Mouse (Mus musculus) right cerebral cortex, postnatal 10 days (tissue): ENCODE results near the gene Rhov.

Experiments
- DNase-seq, 2 experiments: peaks; one replicate each; pipeline ENCODE4 v3.0.0; 2021; ENCODE audit warnings: low spot score in 2 of 2

The Rhov gene

GRCm38 (mm10) chr2:119292281-119292680 is 21.2 kb upstream of the Rhov start:
- DNase-seq, result no peak

DNA sequence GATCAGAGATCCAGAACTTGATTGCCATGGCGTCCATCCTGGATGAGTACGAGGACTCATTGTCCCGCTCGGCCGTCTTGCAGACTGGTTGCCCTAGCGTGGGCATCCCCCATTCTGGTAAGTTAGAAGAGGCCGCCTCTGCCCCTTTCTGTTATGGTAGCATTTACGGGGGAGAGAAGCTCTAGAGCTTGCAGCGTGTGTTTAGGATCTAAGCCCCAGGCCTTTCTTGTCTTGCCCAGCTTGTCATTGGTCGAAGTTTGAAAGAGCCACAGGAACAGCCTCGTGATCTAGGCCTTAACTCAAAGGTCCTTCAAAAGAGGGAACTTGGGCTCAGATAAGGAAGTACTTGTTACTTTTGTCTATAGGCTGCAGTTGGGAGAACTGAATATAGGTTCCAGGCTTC is 17.9 kb upstream of the Rhov start:
- peak in 1 of 2 experiments; percentile 41 for DNase-seq

DNA sequence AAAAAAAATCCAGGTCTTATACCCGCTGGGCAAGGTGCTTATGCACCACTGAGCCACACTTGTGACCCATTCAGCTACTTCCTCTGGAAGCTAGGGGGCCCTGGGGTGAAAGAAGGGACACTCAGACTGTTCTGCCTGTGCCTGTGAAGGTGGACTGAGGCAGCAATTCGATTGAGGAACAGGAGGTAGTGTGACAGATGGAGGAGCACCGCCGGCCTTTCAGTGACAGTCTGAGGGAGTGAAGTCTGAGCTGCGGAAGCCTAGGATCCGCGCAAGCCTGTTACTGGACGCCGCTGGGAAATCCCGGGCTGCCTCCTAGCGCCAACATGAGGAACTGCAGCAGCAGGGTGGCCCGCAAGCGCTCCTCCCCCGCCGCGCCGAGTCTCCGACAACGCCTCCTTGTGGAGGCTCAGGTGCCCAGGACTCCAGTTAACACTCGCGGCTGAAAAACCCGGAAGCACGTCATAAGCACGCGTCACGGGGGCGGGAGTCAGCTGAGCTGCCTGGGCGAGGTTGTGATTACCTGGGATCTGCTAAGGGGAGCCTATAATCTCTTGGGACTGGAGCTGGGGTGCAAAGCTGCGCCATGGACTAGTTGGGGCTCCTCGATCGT is 17.3 kb upstream of the Rhov start, which contains the start of gene Vps18:
TSS of gene Vps18 (plus strand) at position 471 of the 613 bp plus-strand sequence.
- DNase-seq, result peak; percentile 98 to 99

- DNase-seq, result no peak
Observed at GRCm38 (mm10) chr2:119287372-119287771, 16.3 kb upstream of the Rhov start.

GRCm38 (mm10) chr2:119281899-119282565 is 11.0 kb upstream of the Rhov start:
- no peak for DNase-seq

- no peak for DNase-seq
Observed at GRCm38 (mm10) chr2:119277810-119278209, 6.7 kb upstream of the Rhov start.

- no peak for DNase-seq
Observed at GRCm38 (mm10) chr2:119276926-119277325, 5.9 kb upstream of the Rhov start.

GRCm38 (mm10) chr2:119274126-119274525 is 3.1 kb upstream of the Rhov start:
- no peak for DNase-seq

- DNase-seq, result peak in 1 of 2 experiments; percentile 34
Observed at GRCm38 (mm10) chr2:119270286-119270642, 808 bp downstream of the Rhov start.

GRCm38 (mm10) chr2:119263813-119264212 is 7.3 kb downstream of the Rhov start:
- DNase-seq, result no peak

DNA sequence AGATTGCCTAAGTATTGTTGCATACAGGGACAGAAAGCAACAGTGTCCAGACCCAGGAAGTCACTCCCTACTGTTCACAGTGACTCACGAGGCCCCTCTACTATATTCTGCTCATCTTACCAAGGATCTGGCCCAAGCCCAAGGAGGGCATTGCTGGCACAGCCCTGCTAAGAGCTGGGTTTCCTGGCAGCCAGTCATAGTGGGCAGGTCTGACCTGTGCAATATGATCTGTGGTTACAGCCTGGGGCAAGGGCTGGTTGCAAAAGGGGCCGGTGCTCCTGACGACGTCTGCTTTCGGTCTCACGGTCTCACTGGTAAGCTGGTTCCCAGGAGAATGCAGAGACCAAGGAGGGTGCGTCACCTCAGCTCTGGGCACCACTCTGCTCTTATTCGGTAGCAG is 8.1 kb downstream of the Rhov start:
- no peak for DNase-seq

DNA sequence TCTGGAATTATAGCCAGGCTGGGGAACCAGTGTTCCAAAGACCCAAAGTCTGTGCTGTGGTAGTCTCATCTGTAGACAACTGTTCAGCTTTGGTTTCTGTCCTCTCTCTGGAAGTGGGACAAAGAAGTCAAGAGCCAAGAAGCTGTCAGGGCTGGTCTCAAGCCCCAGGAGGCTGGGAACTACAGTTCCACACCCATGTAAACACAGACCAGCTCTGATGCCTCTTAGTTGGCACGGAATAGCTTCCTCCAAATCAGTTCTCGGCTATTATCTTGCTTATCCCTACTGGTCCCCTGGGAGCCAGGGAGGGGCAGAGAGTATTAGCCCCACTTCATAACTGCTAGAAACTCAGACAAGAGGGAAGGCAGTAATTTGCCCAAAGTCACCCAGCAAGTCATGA is 9.7 kb downstream of the Rhov start:
- DNase-seq, result no peak

DNA sequence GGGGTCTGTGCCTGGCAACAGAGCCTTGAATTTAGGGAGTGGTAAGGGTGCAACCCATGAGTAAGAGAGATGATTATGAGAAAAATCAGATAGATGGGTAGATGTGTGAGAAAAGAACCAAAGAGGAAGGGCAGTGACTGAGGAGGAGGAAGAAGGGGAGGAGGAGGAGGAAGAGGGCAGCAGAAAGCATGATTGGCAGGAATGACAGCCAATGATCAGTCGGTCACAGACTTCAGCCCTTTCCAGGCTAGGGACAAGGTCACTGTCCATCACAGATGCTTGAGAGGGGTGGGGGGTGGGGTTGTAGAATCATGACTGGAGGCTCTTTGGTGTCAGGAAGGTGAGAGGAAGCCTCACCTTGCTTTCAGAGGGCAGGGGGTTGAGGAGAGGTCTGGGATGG is 10.6 kb downstream of the Rhov start:
- no peak for DNase-seq

GRCm38 (mm10) chr2:119254976-119255375 is 16.1 kb downstream of the Rhov start:
- DNase-seq, result no peak

- DNase-seq, result peak; percentile 56 to 84
Observed at GRCm38 (mm10) chr2:119250826-119251478, 20.1 kb downstream of the Rhov start.

GRCm38 (mm10) chr2:119250377-119250776 is 20.7 kb downstream of the Rhov start:
- no peak for DNase-seq

- no peak for DNase-seq
Observed at GRCm38 (mm10) chr2:119249592-119250061, 21.4 kb downstream of the Rhov start.

- no peak for DNase-seq
Observed at GRCm38 (mm10) chr2:119247904-119248303, 23.2 kb downstream of the Rhov start.

GRCm38 (mm10) chr2:119245246-119245645 is 25.8 kb downstream of the Rhov start:
- DNase-seq, result no peak

DNA sequence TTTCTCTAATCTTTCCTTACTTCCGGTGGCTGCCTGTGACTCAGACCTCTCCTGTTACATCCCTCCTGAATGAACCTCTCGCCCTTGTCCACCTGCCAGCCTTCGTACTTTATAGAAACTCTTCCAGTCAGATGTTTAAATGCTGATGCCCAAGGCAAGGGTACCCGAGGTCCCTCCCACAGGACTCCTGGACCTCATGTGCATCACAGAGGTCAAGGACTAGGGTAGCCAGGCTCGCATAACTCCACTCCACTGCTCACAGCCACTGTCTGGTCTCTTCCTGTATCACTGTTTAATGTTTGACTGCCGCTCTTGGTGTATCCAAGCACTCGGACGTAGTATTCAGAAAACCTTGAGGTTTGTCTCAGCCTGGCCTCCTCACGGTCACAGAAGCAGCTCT is 28.5 kb downstream of the Rhov start:
- DNase-seq, result no peak

DNA sequence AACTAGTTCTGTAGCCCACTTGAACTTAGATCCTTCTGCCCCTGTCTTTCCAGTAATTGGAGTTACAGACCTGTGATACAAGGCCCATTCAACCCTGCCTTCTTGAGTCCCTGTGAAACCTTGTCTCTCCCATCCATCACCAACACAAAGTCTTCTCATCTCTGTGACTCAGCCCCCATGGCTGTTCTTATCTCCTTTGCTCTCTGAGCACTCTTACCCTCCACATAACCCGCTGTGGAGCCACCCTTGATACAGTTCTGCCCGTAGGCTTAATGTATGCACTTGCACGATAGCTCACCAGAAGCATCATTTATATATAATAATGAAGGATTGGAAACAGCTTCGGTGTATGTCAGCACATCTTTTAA is 30.3 kb downstream of the Rhov start:
- no peak for DNase-seq

DNA sequence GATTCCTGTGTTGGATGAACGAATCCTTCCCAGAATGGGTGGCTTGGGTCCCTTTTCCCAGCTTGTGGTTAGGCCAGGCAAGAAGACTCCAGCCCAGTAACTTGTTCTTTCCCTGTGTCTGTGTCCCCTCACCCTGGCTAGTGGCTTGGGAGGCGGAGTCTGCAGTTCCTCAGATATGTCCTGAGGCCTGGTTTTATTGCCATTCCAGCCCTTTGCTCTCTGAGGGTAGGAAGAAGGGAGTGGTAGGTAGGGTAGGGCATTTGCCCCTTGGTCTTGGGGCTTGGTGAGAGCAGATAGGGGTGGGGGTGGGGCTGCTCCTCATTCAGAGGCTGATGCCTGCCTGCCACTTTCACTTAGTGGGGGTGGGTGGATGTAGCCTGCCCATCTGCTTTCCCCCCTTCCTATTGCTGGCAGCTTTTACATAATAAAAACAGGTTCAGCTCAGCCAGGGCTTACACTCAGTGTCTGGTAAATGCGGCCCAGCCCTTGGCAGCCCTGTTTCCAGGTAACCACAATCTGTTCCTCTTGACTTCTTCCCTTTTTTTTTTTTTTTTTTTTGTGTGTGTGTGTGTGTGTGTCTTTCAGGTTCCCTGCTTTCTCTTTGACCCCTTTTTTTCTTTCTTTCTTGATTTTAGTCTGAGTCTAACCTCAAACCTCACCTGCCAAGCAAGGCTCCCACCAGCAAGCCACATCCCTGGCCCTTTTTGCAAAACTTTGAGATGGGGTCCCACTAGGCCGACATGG is 30.8 kb downstream of the Rhov start:
- no peak for DNase-seq
